Comparison of ENCODE assay signal across 19 mouse cellular contexts in the genomic region with DNA sequence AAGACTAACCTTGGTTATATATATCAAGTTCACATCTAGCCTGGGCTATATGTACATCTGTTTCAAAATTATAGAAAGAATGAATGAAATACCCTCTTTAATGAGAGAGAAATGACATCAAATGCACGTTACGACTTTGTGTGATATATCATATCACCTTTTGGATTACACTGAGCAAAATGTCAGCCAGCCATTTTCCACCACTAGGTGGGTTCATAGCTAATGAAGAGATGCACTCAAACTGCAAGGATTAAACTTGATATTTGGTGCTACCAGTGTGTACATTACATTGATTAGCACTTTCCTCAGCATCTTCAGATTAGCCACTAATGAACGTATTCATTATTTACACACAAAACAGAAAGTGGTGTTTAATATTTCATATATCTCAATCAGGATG.
DNase-seq lines count a peak whose midpoint lies in the region; ATAC-seq and TF ChIP-seq lines count a peak whose summit lies in the region.
"Had no signal": no experiment of that assay in that cellular context is flagged by ENCODE, and none has a peak within 500 bp of the region (broad histone marks: within the 10 kb centered on the region; RNA-seq: fewer than 3 reads in every experiment).

No protein-coding gene starts in this region.

- peak; percentile 38 for TF ChIP-seq RAD21 in CH12.LX (IDR thresholded peaks at IDR 0.05; ENCODE audit: low read depth, low read length)

- 70% methylated on average over 3 of the region's 3 CpGs for WGBS in heart, postnatal 0 days
- 57% methylated on average over 3 of the region's 3 CpGs for WGBS in liver, postnatal 0 days (ENCODE audit: insufficient replicate concordance)

- POLR2A ChIA-PET in Patski (lab: Charles Lee) = no interaction called here

- TF ChIP-seq CTCF in heart, postnatal 0 days (IDR thresholded peaks at IDR 0.05; ENCODE audit: low read depth) = peak; percentile 24
- TF ChIP-seq CTCF in liver, postnatal 0 days (IDR thresholded peaks at IDR 0.05; ENCODE audit: low read depth) = 0 out of 2 replicates have a peak, but pooled peaks have one; percentile 13
- TF ChIP-seq CTCF in CH12.LX (conservative IDR thresholded peaks at IDR 0.05 in 1 of 2, IDR thresholded peaks at IDR 0.05 in 1 of 2; ENCODE audit: low read depth in 2 of 2, low read length in 2 of 2) (peak in 1 of 2 experiments; percentile 47; a peak in 2 of 4 replicates), Patski (IDR thresholded peaks at IDR 0.05) (peak; percentile 41)

- ATAC-seq in heart, postnatal 0 days (ENCODE audit: insufficient read depth, low read depth) = no peak
- no peak for ATAC-seq in liver, postnatal 0 days
- no peak for ATAC-seq in Patski
- ATAC-seq: forebrain, embryonic 16.5 days; liver, embryonic 12.5 days; midbrain, embryonic 16.5 days had no signal

- CTCF ChIA-PET in Patski (lab: Charles Lee) = no interaction called here

- H3K79me2 ChIP-seq in CH12.LX (replicated peaks; ENCODE audit: control insufficient read depth, extremely low read depth, insufficient read depth, poor library complexity, severe bottlenecking) = no peaks in the 10 kb centered on the region

- no peak for DNase-seq in heart, postnatal 0 days (ENCODE audit: low spot score)
- DNase-seq in heart, adult 9 months (ENCODE audit: low spot score in 2 of 2) = no peak
- DNase-seq in liver, postnatal 0 days = no peak
- DNase-seq in liver (no peak), CH12.LX (ENCODE audit: extremely low read depth) (peak; percentile 8), Patski (ENCODE audit: low read depth, low spot score) (no peak)
- DNase-seq in urinary bladder, postnatal 36 days (ENCODE audit: low spot score in 2 of 2) = no peak
- DNase-seq: adrenal gland, postnatal 14 days; cerebellum, adult 11 months; cerebellum, postnatal 25 days; gastrocnemius, adult 2 months; heart, postnatal 36 days; kidney, adult 11 months; kidney, postnatal 10 days had no signal

- H3K27me3 ChIP-seq in heart, postnatal 0 days (ENCODE audit: control insufficient read depth, insufficient read depth, low read length) = no peaks in the 10 kb centered on the region
- no peaks in the 10 kb centered on the region for H3K27me3 ChIP-seq in liver, postnatal 0 days (ENCODE audit: insufficient read depth, low read length)
- H3K27me3 ChIP-seq in CH12.LX (replicated peaks) = no peaks in the 10 kb centered on the region
- no peaks in the 10 kb centered on the region for H3K27me3 ChIP-seq in Patski
- H3K27me3 ChIP-seq: heart, embryonic 13.5 days; liver, embryonic 12.5 days; lung, embryonic 15.5 days had no signal

- TF ChIP-seq EP300 in heart, postnatal 0 days (IDR thresholded peaks at IDR 0.05; ENCODE audit: low read depth) = no peak
- TF ChIP-seq EP300 in liver, postnatal 0 days (IDR thresholded peaks at IDR 0.05; ENCODE audit: low read depth) = no peak
- no peak for TF ChIP-seq EP300 in CH12.LX (IDR thresholded peaks at IDR 0.05; ENCODE audit: low read length)

- dilution Hi-C loops in CH12.LX (cut with MboI; ENCODE audit: extremely low pct_ligation_motif_present, extremely low pct_unique_long_range_greater_than_20kb, low sequenced_read_pairs) = no loop called here

- H3K4me3 ChIP-seq in heart, postnatal 0 days (ENCODE audit: low read depth, low read length) = no peak overlapping the region
- no peak overlapping the region for H3K4me3 ChIP-seq in liver, postnatal 0 days (ENCODE audit: low read depth, low read length)
- H3K4me3 ChIP-seq in CH12.LX (replicated peaks in 1 of 3; ENCODE audit: low read depth in 2 of 3, low read length in 2 of 3, poor library complexity in 1 of 3) = no peak overlapping the region
- H3K4me3 ChIP-seq: gastrocnemius, adult 2 months; heart, embryonic 13.5 days; liver, embryonic 12.5 days; lung, embryonic 15.5 days had no signal

- in situ Hi-C loops in CH12.LX (cut with MboI; ENCODE audit: low pct_ligation_motif_present, low pct_unique_long_range_greater_than_20kb, low sequenced_read_pairs) (no loop called here), Patski (cut with MboI; ENCODE audit: low pct_unique_long_range_greater_than_20kb) (no loop called here)

- no peaks in the 10 kb centered on the region for H3K4me1 ChIP-seq in heart, postnatal 0 days (ENCODE audit: control insufficient read depth, insufficient read depth)
- no peaks in the 10 kb centered on the region for H3K4me1 ChIP-seq in liver, postnatal 0 days (ENCODE audit: insufficient read depth)
- no peaks in the 10 kb centered on the region for H3K4me1 ChIP-seq in CH12.LX (ENCODE audit: control insufficient read depth in 1 of 2, insufficient read depth in 2 of 2)
- H3K4me1 ChIP-seq: heart, embryonic 13.5 days; liver, embryonic 12.5 days; lung, embryonic 15.5 days had no signal

- no peak overlapping the region for H3K9ac ChIP-seq in heart, postnatal 0 days (replicated peaks; ENCODE audit: low read depth, low read length)
- no peak overlapping the region for H3K9ac ChIP-seq in liver, postnatal 0 days (replicated peaks)
- H3K9ac ChIP-seq in CH12.LX (ENCODE audit: insufficient read depth, low read depth) = no peak overlapping the region
- H3K9ac ChIP-seq: heart, embryonic 13.5 days; liver, embryonic 12.5 days; lung, embryonic 15.5 days had no signal

- H3K4me2 ChIP-seq in heart, postnatal 0 days (ENCODE audit: low read depth, low read length) = no peak overlapping the region
- no peak overlapping the region for H3K4me2 ChIP-seq in liver, postnatal 0 days (ENCODE audit: low read depth, low read length)
- no peak overlapping the region for H3K4me2 ChIP-seq in CH12.LX (ENCODE audit: insufficient read depth, low read depth, poor library complexity, severe bottlenecking)
- H3K4me2 ChIP-seq: heart, embryonic 13.5 days; liver, embryonic 12.5 days; lung, embryonic 15.5 days had no signal

- H3K27ac ChIP-seq in heart, postnatal 0 days (ENCODE audit: low read depth) = no peak overlapping the region
- H3K27ac ChIP-seq in liver, postnatal 0 days (ENCODE audit: low read depth) = no peak overlapping the region
- H3K27ac ChIP-seq in CH12.LX (ENCODE audit: insufficient read depth, low read depth) = no peak overlapping the region
- H3K27ac ChIP-seq: gastrocnemius, adult 2 months; heart, embryonic 13.5 days; liver, embryonic 12.5 days; lung, embryonic 15.5 days had no signal

- no peaks in the 10 kb centered on the region for H3K36me3 ChIP-seq in heart, postnatal 0 days (replicated peaks; ENCODE audit: control insufficient read depth, insufficient read depth, low read length)
- H3K36me3 ChIP-seq in liver, postnatal 0 days (replicated peaks; ENCODE audit: insufficient read depth, low read length) = no peaks in the 10 kb centered on the region
- H3K36me3 ChIP-seq in CH12.LX (replicated peaks in 1 of 2; ENCODE audit: control insufficient read depth in 1 of 2, insufficient read depth in 1 of 2, low read length in 1 of 2) = no peaks in the 10 kb centered on the region
- H3K36me3 ChIP-seq: heart, embryonic 13.5 days; liver, embryonic 12.5 days; lung, embryonic 15.5 days had no signal

- no peaks in the 10 kb centered on the region for H3K9me3 ChIP-seq in heart, postnatal 0 days (replicated peaks; ENCODE audit: control insufficient read depth, low read length)
- H3K9me3 ChIP-seq in liver, postnatal 0 days (ENCODE audit: low read length) = no peaks in the 10 kb centered on the region
- no peaks in the 10 kb centered on the region for H3K9me3 ChIP-seq in CH12.LX (replicated peaks; ENCODE audit: low read length)
- H3K9me3 ChIP-seq: heart, embryonic 13.5 days; liver, embryonic 12.5 days; lung, embryonic 15.5 days had no signal

- TF ChIP-seq POLR2A in CH12.LX (IDR thresholded peaks at IDR 0.05; ENCODE audit: low read depth, low read length) = no peak

TF ChIP-seq in CH12.LX, 34 proteins besides CTCF, POLR2A, EP300 and RAD21:
- TF ChIP-seq ZKSCAN1 (IDR thresholded peaks at IDR 0.05; ENCODE audit: borderline replicate concordance, low read depth, low read length) (no peak), CHD1 (IDR thresholded peaks at IDR 0.05; ENCODE audit: low read depth, low read length) (no peak), ZNF384 (IDR thresholded peaks at IDR 0.05; ENCODE audit: low read depth, low read length) (no peak), JUN (IDR thresholded peaks at IDR 0.05; ENCODE audit: insufficient read depth, low read depth, low read length) (no peak), NRF1 (IDR thresholded peaks at IDR 0.05; ENCODE audit: low read depth, low read length) (no peak), MXI1 (IDR thresholded peaks at IDR 0.05; ENCODE audit: low read depth, low read length) (no peak), RCOR1 (conservative IDR thresholded peaks at IDR 0.05; ENCODE audit: low read depth, low read length) (no peak), USF2 (conservative IDR thresholded peaks at IDR 0.05; ENCODE audit: low read depth, low read length) (no peak), ELF1 (IDR thresholded peaks at IDR 0.05; ENCODE audit: low read depth, low read length) (no peak), ZMIZ1 (IDR thresholded peaks at IDR 0.05; ENCODE audit: low read depth, low read length) (no peak)
